Mouse (Mus musculus): ENCODE results near the gene Ate1.
"Not testable (repeated sequence)": the region's sequence is repeated elsewhere in the genome, so short reads cannot be mapped to it uniquely, and the experiment has no call there.

GRCm38 (mm10) chr7:130390060-130390459 is 130.1 kb downstream of the Ate1 start:
- not testable (repeated sequence) for TF ChIP-seq ZC3H11A (IDR thresholded peaks at IDR 0.05; ENCODE audit: borderline replicate concordance, low read depth, low read length); HCFC1 (IDR thresholded peaks at IDR 0.05; ENCODE audit: borderline replicate concordance, insufficient read depth, low read length); CHD2 (IDR thresholded peaks at IDR 0.05; ENCODE audit: low read depth, low read length)
- peak; percentile 91 for TF ChIP-seq ZNF384 (IDR thresholded peaks at IDR 0.05; ENCODE audit: low read depth, low read length)

All from ES-E14 (cell line).